Mouse (Mus musculus) olfactory bulb, adult 2 months (tissue): ENCODE results near the gene 4930548H24Rik.

ENCODE experiments used
- CTCF ChIP-seq: fragments of 200-500 bp; IDR thresholded peaks from 2 replicates; pipeline ENCODE4 v1.5.1; 2012; ENCODE audit warnings: low read depth, mild to moderate bottlenecking, low read length, moderate library complexity; ENCODE audit not compliant: insufficient read depth
- POLR2A ChIP-seq: fragments of 200-500 bp; IDR thresholded peaks from 2 replicates; pipeline ENCODE4 v1.6.1; 2012; ENCODE audit warnings: mild to moderate bottlenecking, low read depth, low read length, moderate library complexity; ENCODE audit not compliant: insufficient read depth

GRCm38 (mm10) chr5:31527117-31527680, 41.7 kb downstream of the 4930548H24Rik start:
- TF ChIP-seq CTCF (no peak), POLR2A (no peak)
